Mouse (Mus musculus) small intestine, adult 2 months (tissue): ENCODE results near the gene Apoc2. TPM values are rescaled to one million over a fixed set of nuclear protein-coding genes. Genes with fewer than 3 reads are reported as not detected.
A peak's percentile ranks its signal among the peaks of the same experiment; 100 is the strongest.
"Not testable (repeated sequence)": the region's sequence is repeated elsewhere in the genome, so short reads cannot be mapped to it uniquely, and the experiment has no call there.

Experiments
- H3K27ac ChIP-seq: fragments of 200-500 bp; 2 replicates; pipeline ENCODE4 v1.5.1; 2012; ENCODE audit warnings: low read depth, low read length, control low read depth, inconsistent platforms; ENCODE audit not compliant: insufficient read depth
- H3K27me3 ChIP-seq: fragments of 200-500 bp; 2 replicates; pipeline ENCODE4 v1.6.1; 2012; ENCODE audit warnings: mild to moderate bottlenecking, moderate library complexity, low read length, inconsistent platforms; ENCODE audit not compliant: control insufficient read depth, insufficient read depth
- H3K36me3 ChIP-seq: fragments of 200-500 bp; 2 replicates; pipeline ENCODE4 v1.6.1; 2012; ENCODE audit warnings: mild to moderate bottlenecking, low read length, control low read depth, inconsistent platforms; ENCODE audit not compliant: control insufficient read depth, insufficient read depth
- H3K4me1 ChIP-seq: fragments of 200-500 bp; 2 replicates; pipeline ENCODE4 v1.6.1; 2012; ENCODE audit warnings: low read length, inconsistent platforms, mixed read lengths; ENCODE audit not compliant: control insufficient read depth, insufficient read depth, insufficient read length
- H3K4me3 ChIP-seq: fragments of 200-500 bp; 2 replicates; pipeline ENCODE4 v1.5.1; 2012; ENCODE audit warnings: low read depth, mild to moderate bottlenecking, control low read depth, inconsistent platforms, low read length, moderate library complexity
- CTCF ChIP-seq: fragments of 200-500 bp; IDR thresholded peaks from 2 replicates; pipeline ENCODE4 v1.5.1; 2012; ENCODE audit warnings: low read depth, mild to moderate bottlenecking, control low read depth, inconsistent platforms, low read length, moderate library complexity, mixed read lengths; ENCODE audit not compliant: insufficient replicate concordance, insufficient read length; ENCODE audit errors: extremely low read depth
- POLR2A ChIP-seq: fragments of 200-500 bp; IDR thresholded peaks from 2 replicates; pipeline ENCODE4 v1.6.1; 2012; ENCODE audit warnings: low read depth, mild to moderate bottlenecking, control low read depth, inconsistent platforms, low read length, moderate library complexity
- WGBS: fragments of 180-500 bp; shearing (Covaris S2); methylation state at CpG from one replicate; pipeline ENCODE4 v1.1.7; 2018; 5-methylcytosine and 5-hydroxymethylcytosine counted together
- polyA plus RNA-seq: library from polyadenylated mRNA; depleted of rRNA; stranded (reverse); fragments of >200 nt; gene quantifications from 2 replicates; pipeline ENCODE4 v1.2.3, GENCODE M21; 2012

Apoc2 gene
- polyA plus RNA-seq, 1 experiment: 1,337 TPM

GRCm38 (mm10) chr7:19693421-19693820 is 15.7 kb upstream of the Apoc2 start:
- TF ChIP-seq CTCF: no peak
- TF ChIP-seq POLR2A: no peak
- peaks cover 15% of the 10 kb centered on the region for H3K4me1 ChIP-seq
- no peak overlapping the region for H3K27ac ChIP-seq
- no peak overlapping the region for H3K4me3 ChIP-seq
- no peaks in the 10 kb centered on the region for H3K27me3 ChIP-seq
- 52% methylated on average over 10 of the region's 10 CpGs for WGBS
- no peaks in the 10 kb centered on the region for H3K36me3 ChIP-seq

- TF ChIP-seq CTCF (no peak), POLR2A (no peak)
- H3K36me3 ChIP-seq: no peaks in the 10 kb centered on the region
- 65% methylated on average over 28 of the region's 28 CpGs for WGBS
- H3K27ac ChIP-seq: no peak within 1 kb of the TSS
- H3K4me3 ChIP-seq: peak within 1 kb of the TSS; percentile 3; the same call in 1 of the 2 replicates
- H3K27me3 ChIP-seq: no peaks in the 10 kb centered on the region
- H3K4me1 ChIP-seq: peaks cover 15% of the 10 kb centered on the region
Measured at GRCm38 (mm10) chr7:19691873-19692865, 14.4 kb upstream of the Apoc2 start, which contains the start of gene Apoc1. Gene Apoc1 (minus strand): TSS chr7:19692660.

GRCm38 (mm10) chr7:19691434-19691833 is 13.7 kb upstream of the Apoc2 start:
- H3K4me3 ChIP-seq: peak overlapping the region; percentile 3; the same call in 1 of the 2 replicates
- H3K36me3 ChIP-seq: no peaks in the 10 kb centered on the region
- peaks cover 15% of the 10 kb centered on the region for H3K4me1 ChIP-seq
- 82% methylated on average over 6 of the region's 6 CpGs for WGBS
- no peaks in the 10 kb centered on the region for H3K27me3 ChIP-seq
- H3K27ac ChIP-seq: no peak overlapping the region
- TF ChIP-seq POLR2A (no peak), CTCF (no peak)

GRCm38 (mm10) chr7:19690845-19691244 is 13.1 kb upstream of the Apoc2 start:
- 44% methylated on average over 4 of the region's 4 CpGs for WGBS
- peaks cover 15% of the 10 kb centered on the region for H3K4me1 ChIP-seq
- no peaks in the 10 kb centered on the region for H3K36me3 ChIP-seq
- no peak overlapping the region for H3K4me3 ChIP-seq
- no peaks in the 10 kb centered on the region for H3K27me3 ChIP-seq
- TF ChIP-seq CTCF (no peak), POLR2A (no peak)
- no peak overlapping the region for H3K27ac ChIP-seq

- Histone ChIP-seq H3K4me3 (no peak overlapping the region), H3K36me3 (no peaks in the 10 kb centered on the region), H3K27me3 (no peaks in the 10 kb centered on the region), H3K27ac (no peak overlapping the region), H3K4me1 (peaks cover 11% of the 10 kb centered on the region)
- WGBS: 100% methylated on average over 2 of the region's 2 CpGs
- TF ChIP-seq POLR2A (no peak), CTCF (no peak)
Measured at GRCm38 (mm10) chr7:19688611-19689010, 10.9 kb upstream of the Apoc2 start.

GRCm38 (mm10) chr7:19688101-19688500 is 10.4 kb upstream of the Apoc2 start:
- WGBS: 93% methylated on average over 10 of the region's 10 CpGs

GRCm38 (mm10) chr7:19686927-19687583 is 9.3 kb upstream of the Apoc2 start:
- H3K36me3 ChIP-seq, H3K4me1 ChIP-seq, H3K4me3 ChIP-seq, H3K27ac ChIP-seq, H3K27me3 ChIP-seq: not testable (repeated sequence)
- 44% methylated on average over 8 of the region's 8 CpGs for WGBS

More at GRCm38 (mm10) chr7:19688101-19688500, 10.4 kb upstream of the Apoc2 start:
- H3K27me3 ChIP-seq: no peaks in the 10 kb centered on the region
- TF ChIP-seq CTCF (no peak), POLR2A (no peak)
- no peak overlapping the region for H3K4me3 ChIP-seq
- H3K36me3 ChIP-seq: no peaks in the 10 kb centered on the region
- no peak overlapping the region for H3K27ac ChIP-seq
- peaks cover 11% of the 10 kb centered on the region for H3K4me1 ChIP-seq
